Mouse (Mus musculus): ENCODE measurements around the gene Tdrd9. TPM values are rescaled to one million over a fixed set of nuclear protein-coding genes. Genes with fewer than 3 reads are reported as not detected.

Gene Tdrd9
- total and polyA plus RNA-seq, 3 experiments: 28.9 to 46.5 TPM; not detected in 1

GRCm38 (mm10) chr12:111981831-111982230 is 10.5 kb downstream of the Tdrd9 start (continued):
- TF ChIP-seq POLR2AphosphoS2 (IDR thresholded peaks at IDR 0.05; ENCODE audit: low read length) (no peak), TAL1 (IDR thresholded peaks at IDR 0.05; ENCODE audit: low read length) (no peak)

GRCm38 (mm10) chr12:111983165-111983564 is 11.8 kb downstream of the Tdrd9 start:
- Histone ChIP-seq H3K9me3 (replicated peaks; ENCODE audit: insufficient read depth, low read length) (peaks cover 4% of the 10 kb centered on the region), H3K27ac (ENCODE audit: control insufficient read depth, low read depth, low read length) (peak overlapping the region; percentile 3; the same call in 1 of the 2 replicates), H3K9ac (ENCODE audit: control insufficient read depth, low read depth, low read length, poor library complexity, severe bottlenecking) (no peak overlapping the region), H3K79me2 (ENCODE audit: control insufficient read depth, insufficient read depth, low read length, poor library complexity) (peaks cover 22% of the 10 kb centered on the region), H3K27me3 (ENCODE audit: control insufficient read depth in 1 of 2, insufficient read depth in 2 of 2, low read length in 2 of 2) (no peaks in the 10 kb centered on the region), H3K4me1 (ENCODE audit: control insufficient read depth in 1 of 2, insufficient read depth in 2 of 2, low read length in 2 of 2) (peaks cover 0 to 4% of the 10 kb centered on the region in 2 experiments; a peak in 1 of 4 replicates), H3K36me3 (ENCODE audit: control insufficient read depth in 1 of 2, insufficient read depth in 2 of 2, low read length in 2 of 2) (peaks cover 0 to 4% of the 10 kb centered on the region in 2 experiments; a peak in 1 of 4 replicates), H3K4me3 (ENCODE audit: control insufficient read depth in 1 of 2, insufficient read depth in 1 of 2, low read depth in 2 of 2, low read length in 2 of 2) (no peak overlapping the region)
- peak; percentile 42 for DNase-seq (ENCODE audit: low read depth, low spot score)
- no peak for TF ChIP-seq ZNF384 (IDR thresholded peaks at IDR 0.05; ENCODE audit: low read depth, low read length)
- TF ChIP-seq GATA1 (IDR thresholded peaks at IDR 0.05; ENCODE audit: low read depth, low read length): peak; percentile 40; the same call in 1 of the 2 replicates
- peak; percentile 46 to 77; a peak in 3 of 4 replicates for TF ChIP-seq EP300 (IDR thresholded peaks at IDR 0.05; ENCODE audit: low read depth in 1 of 2, low read length in 2 of 2)
- TF ChIP-seq TCF12 (IDR thresholded peaks at IDR 0.05; ENCODE audit: low read depth, low read length): peak; percentile 53; the same call in 1 of the 2 replicates
- TF ChIP-seq ETS1 (IDR thresholded peaks at IDR 0.05; ENCODE audit: low read depth, low read length): peak; percentile 40; the same call in 1 of the 2 replicates

GRCm38 (mm10) chr12:111986756-111987155 is 15.4 kb downstream of the Tdrd9 start:
- peaks cover 0 to 4% of the 10 kb centered on the region in 2 experiments; a peak in 1 of 4 replicates for H3K4me1 ChIP-seq (ENCODE audit: control insufficient read depth in 1 of 2, insufficient read depth in 2 of 2, low read length in 2 of 2)
- H3K9me3 ChIP-seq (replicated peaks; ENCODE audit: insufficient read depth, low read length): peaks cover 7% of the 10 kb centered on the region
- H3K79me2 ChIP-seq (ENCODE audit: control insufficient read depth, insufficient read depth, low read length, poor library complexity): peaks cover 9% of the 10 kb centered on the region; the same call in 1 of the 2 replicates
- H3K27me3 ChIP-seq (ENCODE audit: control insufficient read depth in 1 of 2, insufficient read depth in 2 of 2, low read length in 2 of 2): no peaks in the 10 kb centered on the region
- H3K27ac ChIP-seq (ENCODE audit: control insufficient read depth, low read depth, low read length): no peak overlapping the region
- no peak for DNase-seq (ENCODE audit: low read depth, low spot score)
- no peak overlapping the region for H3K9ac ChIP-seq (ENCODE audit: control insufficient read depth, low read depth, low read length, poor library complexity, severe bottlenecking)
- H3K4me3 ChIP-seq (ENCODE audit: control insufficient read depth in 1 of 2, insufficient read depth in 1 of 2, low read depth in 2 of 2, low read length in 2 of 2): no peak overlapping the region
- peaks cover 0 to 4% of the 10 kb centered on the region in 2 experiments; a peak in 1 of 4 replicates for H3K36me3 ChIP-seq (ENCODE audit: control insufficient read depth in 1 of 2, insufficient read depth in 2 of 2, low read length in 2 of 2)
- TF ChIP-seq POLR2AphosphoS5 (IDR thresholded peaks at IDR 0.05; ENCODE audit: borderline replicate concordance, low read depth, low read length) (no peak), MXI1 (IDR thresholded peaks at IDR 0.05; ENCODE audit: low read depth, low read length) (no peak), NELFE (IDR thresholded peaks at IDR 0.05; ENCODE audit: low read depth, low read length) (no peak), E2F4 (IDR thresholded peaks at IDR 0.05; ENCODE audit: borderline replicate concordance, low read depth, low read length) (no peak), SMC3 (IDR thresholded peaks at IDR 0.05; ENCODE audit: low read depth, low read length) (no peak), MYC (IDR thresholded peaks at IDR 0.05; ENCODE audit: low read depth, low read length) (no peak), POLR2A (IDR thresholded peaks at IDR 0.05; ENCODE audit: control insufficient read depth in 1 of 2, insufficient read depth in 1 of 2, low read depth in 1 of 2, low read length in 2 of 2, poor library complexity in 1 of 2) (no peak), RCOR1 (IDR thresholded peaks at IDR 0.05; ENCODE audit: low read depth, low read length) (no peak), GABPA (IDR thresholded peaks at IDR 0.05; ENCODE audit: low read depth, low read length) (no peak), ZKSCAN1 (IDR thresholded peaks at IDR 0.05; ENCODE audit: low read depth, low read length) (no peak)
